Mouse (Mus musculus) heart, adult 18-20 months (tissue): ENCODE data around the gene Cemip2. TPM values are rescaled to one million over a fixed set of nuclear protein-coding genes. Genes with fewer than 3 reads are reported as not detected.
A peak's percentile ranks its signal among the peaks of the same experiment; 100 is the strongest.
"Not testable (repeated sequence)": the region's sequence is repeated elsewhere in the genome, so short reads cannot be mapped to it uniquely, and the experiment has no call there.

Experiments used
- DNase-seq, 2 experiments: peaks; one replicate each; pipeline ENCODE4 v3.0.0; 2021 to 2022; ENCODE audit warnings: mixed read lengths in 1 of 2
- total RNA-seq, 2 experiments: library from RNA; stranded (reverse); gene quantifications; 2 replicates each; pipeline ENCODE4 v1.2.3; 2021

The Cemip2 gene
- total RNA-seq, 2 experiments from 2014 or later = 11.0 to 11.3 TPM

- DNase-seq = no peak
Measured at GRCm38 (mm10) chr19:21865242-21866055, 87.3 kb downstream of the Cemip2 start.

GRCm38 (mm10) chr19:21866094-21866493 is 88.0 kb downstream of the Cemip2 start:
- DNase-seq = no peak

- not testable (repeated sequence) for DNase-seq
Measured at GRCm38 (mm10) chr19:21866756-21867155, 88.6 kb downstream of the Cemip2 start.

- no peak for DNase-seq
Measured at GRCm38 (mm10) chr19:21868471-21868870, 90.3 kb downstream of the Cemip2 start.

DNA sequence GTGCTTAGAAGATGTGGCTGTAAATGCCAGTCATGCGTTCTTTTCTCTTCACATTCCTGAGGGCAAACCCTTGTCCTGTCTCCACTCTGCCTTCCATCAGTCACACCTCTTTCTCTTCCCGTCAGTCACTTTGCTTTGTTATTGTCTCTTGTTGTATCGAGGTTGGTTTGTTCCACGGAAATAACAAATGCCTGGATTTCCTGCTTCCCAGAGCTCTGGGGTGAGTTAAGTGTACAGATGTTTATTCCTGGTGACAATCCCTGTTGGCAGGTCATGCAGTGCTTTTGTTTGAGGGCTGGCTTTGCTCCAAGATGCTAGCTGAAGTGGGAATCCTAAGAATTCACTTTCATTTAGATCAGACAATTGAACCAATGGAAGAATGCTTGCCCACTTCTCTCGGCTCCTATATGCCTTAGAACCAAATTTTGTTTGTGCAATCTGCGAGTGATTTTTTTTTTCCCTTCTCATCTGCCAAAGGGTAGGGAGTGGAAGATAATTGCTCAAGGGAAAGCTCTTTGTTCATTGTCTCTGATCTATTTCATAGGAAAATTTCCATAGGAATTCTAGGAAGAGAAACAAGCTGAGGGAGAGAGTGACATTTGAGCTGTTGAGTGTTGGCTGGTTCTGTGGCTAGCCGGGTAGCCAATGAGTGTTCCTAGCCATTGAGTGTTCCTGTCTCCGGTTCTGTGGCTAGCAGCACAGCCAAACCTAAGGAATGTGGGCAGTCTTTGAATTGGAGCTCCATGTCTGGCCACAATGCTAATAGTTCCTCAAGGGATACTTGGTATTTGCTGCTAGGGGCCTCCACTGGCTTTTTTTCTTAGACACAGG is 104.2 kb downstream of the Cemip2 start:
- DNase-seq = peak; percentile 76 to 88

- no peak for DNase-seq
Measured at GRCm38 (mm10) chr19:21883053-21883452, 104.9 kb downstream of the Cemip2 start.

GRCm38 (mm10) chr19:21883922-21884321 is 105.8 kb downstream of the Cemip2 start:
- no peak for DNase-seq

DNA sequence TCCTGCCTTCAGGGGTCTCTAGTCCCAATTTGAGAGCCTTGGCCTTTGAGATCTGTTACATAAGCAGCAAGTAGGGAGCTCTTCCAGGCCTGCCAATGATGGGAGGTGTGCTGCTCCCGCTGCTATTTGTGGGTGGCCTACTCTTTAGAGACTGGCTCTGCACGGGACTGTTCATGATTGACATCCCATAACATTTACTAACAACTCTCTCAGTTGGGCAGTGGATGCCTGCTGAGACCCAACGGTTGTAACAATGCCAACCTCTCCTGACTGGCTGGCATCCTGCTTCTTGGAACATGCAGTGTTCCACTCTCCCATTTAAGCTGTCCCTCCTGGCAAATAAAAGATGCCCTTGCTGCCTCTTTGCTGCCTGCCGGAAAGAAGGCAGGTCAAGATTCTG is 106.2 kb downstream of the Cemip2 start:
- DNase-seq = no peak

- DNase-seq = no peak
Measured at GRCm38 (mm10) chr19:21886166-21886657, 108.1 kb downstream of the Cemip2 start.

DNA sequence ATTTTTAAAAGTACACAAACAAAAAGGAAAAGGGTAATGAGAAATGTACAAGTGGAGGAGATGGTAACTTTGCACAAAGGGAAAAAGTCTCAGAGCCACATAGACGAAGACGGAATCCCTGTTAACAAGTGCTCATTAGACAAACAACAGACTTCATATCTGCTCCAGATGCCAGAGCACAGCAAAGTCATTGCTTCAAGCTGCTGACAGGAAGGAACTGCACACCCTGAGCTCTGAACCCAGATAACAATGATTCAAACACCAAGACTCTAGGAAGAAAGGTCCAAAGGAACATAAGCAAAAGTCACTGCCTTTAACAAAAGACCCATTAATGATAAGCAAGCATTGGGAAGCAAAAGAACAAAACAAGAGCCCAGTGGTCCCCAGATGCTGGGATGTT is 112.6 kb downstream of the Cemip2 start:
- DNase-seq = no peak

- no peak for DNase-seq
Measured at GRCm38 (mm10) chr19:21894792-21895191, 116.7 kb downstream of the Cemip2 start.

GRCm38 (mm10) chr19:21895540-21895939 is 117.4 kb downstream of the Cemip2 start:
- DNase-seq = no peak

DNA sequence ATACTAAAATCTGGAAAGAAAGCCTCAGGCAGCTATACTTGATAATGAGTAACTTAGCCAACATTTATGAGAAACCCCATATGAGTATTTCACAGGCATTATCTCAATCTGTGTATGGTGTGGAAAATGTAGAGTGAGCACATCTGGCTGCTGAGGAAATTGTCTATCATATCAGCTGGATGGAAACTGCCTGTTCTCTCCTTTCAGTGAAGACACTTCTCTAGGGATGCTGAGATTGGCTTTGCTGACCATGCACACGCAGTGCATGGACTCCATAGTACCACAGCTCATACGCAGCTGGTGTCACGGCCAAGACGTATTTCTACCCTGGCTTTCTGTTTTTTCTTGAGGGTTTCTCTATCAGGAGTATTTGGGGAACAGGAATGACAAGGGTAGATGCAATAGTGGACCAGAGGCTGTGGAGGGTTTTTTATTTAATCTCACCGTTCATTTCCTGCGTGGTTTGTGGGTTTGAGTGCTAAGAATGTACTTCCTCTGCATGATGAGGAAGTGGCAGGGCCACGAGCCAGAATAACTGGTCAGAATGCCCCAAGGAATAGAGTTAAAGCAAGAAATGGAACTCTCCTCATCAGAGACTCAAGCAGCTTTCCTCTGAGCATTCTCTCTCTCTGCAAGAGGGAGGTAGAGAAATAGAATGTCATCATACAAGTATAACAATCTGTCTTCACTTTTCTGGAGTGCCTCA is 119.1 kb downstream of the Cemip2 start:
- DNase-seq = peak; percentile 68 to 85

DNA sequence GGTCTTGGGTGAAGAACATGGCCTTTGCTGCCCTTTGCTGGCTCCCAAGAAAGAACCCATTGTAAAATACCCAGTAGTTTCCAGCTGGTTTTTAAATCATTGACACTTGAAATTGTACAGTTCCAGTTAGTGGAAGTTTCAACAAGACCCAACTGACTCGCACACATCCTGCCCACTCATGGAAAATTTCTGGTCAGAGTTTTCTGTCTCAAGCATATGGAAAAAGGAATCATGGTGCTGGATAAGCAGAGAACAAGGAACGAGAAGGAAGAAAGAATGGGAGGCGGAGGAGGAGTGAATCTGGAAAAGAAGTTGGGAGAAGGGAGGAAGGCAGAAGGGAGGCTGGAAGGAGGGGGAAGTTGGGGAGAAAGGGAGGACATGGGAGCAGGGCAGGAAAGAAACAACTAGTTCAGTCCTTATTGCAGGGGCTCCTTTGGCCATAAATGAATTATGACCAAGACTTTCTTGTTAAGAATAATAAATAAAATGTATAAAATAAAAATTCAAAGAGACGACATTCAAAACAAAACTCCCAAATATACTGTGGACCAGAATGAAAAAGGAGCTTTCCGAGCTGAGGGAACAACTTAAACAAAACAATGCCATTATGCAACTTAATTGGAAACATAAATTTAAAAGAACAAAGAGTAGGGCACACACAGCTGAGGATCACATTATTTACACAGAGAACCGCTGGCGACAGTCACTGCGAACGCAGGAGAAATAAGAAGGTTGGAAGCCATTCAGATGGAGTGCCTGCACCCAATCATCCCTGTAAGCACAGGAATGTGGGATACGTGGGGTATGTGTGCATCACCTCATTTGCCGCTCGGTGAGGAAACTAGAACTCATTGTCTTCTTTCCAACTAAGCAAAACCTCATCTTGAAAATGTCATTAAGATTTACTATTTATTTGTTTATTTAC is 120.1 kb downstream of the Cemip2 start:
- no peak for DNase-seq

Other genes with a start within 250 kb of the Cemip2 start
- 10 to 100 TPM; 12.4 to 13.4 TPM for gene 1110059E24Rik, start 125.4 kb upstream of the Cemip2 start, total RNA-seq
- gene Abhd17b, start 125.2 kb upstream of the Cemip2 start, total RNA-seq = 10 to 100 TPM; 11.3 to 12.2 TPM